Mouse (Mus musculus) intestine, embryonic 14.5 days (tissue): Measurements from ENCODE around the gene Aspscr1. TPM values are rescaled to one million over a fixed set of nuclear protein-coding genes. Genes with fewer than 3 reads are reported as not detected.

Experiments
- ATAC-seq: fragments of 200-750 bp; cut with Nextera tagmentation; replicated peaks from 2 replicates; pipeline ENCODE4 v1.8.0; 2017; ENCODE audit warnings: low read depth, moderate number of reproducible peaks, moderate TSS enrichment, moderate library complexity; ENCODE audit not compliant: low FRiP score, low TSS enrichment
- DNase-seq: peaks from one replicate; pipeline ENCODE4 v3.0.0-alpha.2; 2018; ENCODE audit warnings: low spot score
- H3K27ac ChIP-seq: fragments of 300-500 bp; sonication (generic); 2 replicates; pipeline ENCODE4 v1.5.1; 2014; ENCODE audit warnings: low read depth, mild to moderate bottlenecking, control low read depth
- H3K27me3 ChIP-seq: fragments of 300-500 bp; sonication (generic); replicated peaks from 2 replicates; pipeline ENCODE4 v1.6.1; 2014; ENCODE audit warnings: low read length, control low read depth; ENCODE audit not compliant: control insufficient read depth, insufficient read depth
- H3K36me3 ChIP-seq: fragments of 300-500 bp; sonication (generic); 2 replicates; pipeline ENCODE4 v1.6.1; 2014; ENCODE audit warnings: low read length, control low read depth; ENCODE audit not compliant: control insufficient read depth, insufficient read depth
- H3K4me1 ChIP-seq: fragments of 300-500 bp; sonication (generic); replicated peaks from 2 replicates; pipeline ENCODE4 v1.6.1; 2014; ENCODE audit warnings: low read length, control low read depth, mixed read lengths; ENCODE audit not compliant: control insufficient read depth, insufficient read depth
- H3K4me2 ChIP-seq: fragments of 300-500 bp; sonication (generic); 2 replicates; pipeline ENCODE4 v1.6.1; 2014; ENCODE audit warnings: low read length
- H3K4me3 ChIP-seq: fragments of 300-500 bp; sonication (generic); 2 replicates; pipeline ENCODE4 v1.5.1; 2014; ENCODE audit warnings: low read depth, low read length, control low read depth, mixed read lengths
- H3K9ac ChIP-seq: fragments of 300-500 bp; sonication (generic); 2 replicates; pipeline ENCODE4 v1.6.1; 2014; ENCODE audit warnings: mild to moderate bottlenecking, low read length
- H3K9me3 ChIP-seq: fragments of 300-500 bp; sonication (generic); 2 replicates; pipeline ENCODE4 v1.6.1; 2016; ENCODE audit warnings: low read length, control low read depth; ENCODE audit not compliant: control insufficient read depth
- WGBS: fragments of 180-500 bp; shearing (Covaris S2); extraction: QIAGEN DNeasy Blood & Tissue Kit; methylation state at CpG from one replicate; pipeline ENCODE4 v1.1.7; 2014; 5-methylcytosine and 5-hydroxymethylcytosine counted together
- polyA plus RNA-seq: library from polyadenylated mRNA; unstranded; fragments of >200 nt; fragmentation: Nextera tagmentation; extraction: Ambion mirVana; gene quantifications from 2 replicates; pipeline ENCODE4 v1.2.1, GENCODE M21; 2014

Aspscr1 gene
- polyA plus RNA-seq, 1 experiment from 2014 or later, result 93.2 TPM

GRCm38 (mm10) chr11:120703696-120704454, 31.1 kb downstream of the Aspscr1 start:
- no peak overlapping the region for H3K9ac ChIP-seq
- no peak overlapping the region for H3K4me3 ChIP-seq
- peaks cover 31% of the 10 kb centered on the region for H3K4me1 ChIP-seq
- H3K4me2 ChIP-seq, result no peak overlapping the region
- 33% methylated on average over 15 of the region's 15 CpGs for WGBS
- no peak for DNase-seq
- no peak for ATAC-seq
- no peak overlapping the region for H3K27ac ChIP-seq
- H3K9me3 ChIP-seq, result no peaks in the 10 kb centered on the region
- no peaks in the 10 kb centered on the region for H3K27me3 ChIP-seq
- H3K36me3 ChIP-seq, result peaks cover 19% of the 10 kb centered on the region

- ATAC-seq, result no peak
Observed at GRCm38 (mm10) chr11:120704486-120705325, 31.9 kb downstream of the Aspscr1 start.

GRCm38 (mm10) chr11:120706120-120706519, 33.3 kb downstream of the Aspscr1 start:
- no peak overlapping the region for H3K4me3 ChIP-seq
- no peak overlapping the region for H3K27ac ChIP-seq
- peaks cover 30% of the 10 kb centered on the region for H3K36me3 ChIP-seq
- H3K9me3 ChIP-seq, result no peaks in the 10 kb centered on the region
- H3K4me2 ChIP-seq, result no peak overlapping the region
- H3K4me1 ChIP-seq, result peaks cover 31% of the 10 kb centered on the region
- H3K9ac ChIP-seq, result no peak overlapping the region
- no peaks in the 10 kb centered on the region for H3K27me3 ChIP-seq
- DNase-seq (no peak), ATAC-seq (no peak)
- 68% methylated on average over 5 of the region's 5 CpGs for WGBS

More at GRCm38 (mm10) chr11:120704486-120705325, 31.9 kb downstream of the Aspscr1 start:
- Histone ChIP-seq H3K9me3 (no peaks in the 10 kb centered on the region), H3K27me3 (no peaks in the 10 kb centered on the region), H3K27ac (no peak overlapping the region), H3K9ac (no peak overlapping the region), H3K4me1 (peaks cover 31% of the 10 kb centered on the region), H3K4me3 (no peak overlapping the region), H3K36me3 (peaks cover 20% of the 10 kb centered on the region), H3K4me2 (no peak overlapping the region)
- 37% methylated on average over 8 of the region's 8 CpGs for WGBS
- DNase-seq, result no peak

- Histone ChIP-seq H3K4me1 (peaks cover 33% of the 10 kb centered on the region), H3K9me3 (no peaks in the 10 kb centered on the region), H3K27me3 (no peaks in the 10 kb centered on the region), H3K4me2 (no peak overlapping the region), H3K4me3 (no peak overlapping the region), H3K27ac (no peak overlapping the region), H3K9ac (no peak overlapping the region), H3K36me3 (peaks cover 23% of the 10 kb centered on the region)
- ATAC-seq, result no peak
- 16% methylated on average over 11 of the region's 12 CpGs for WGBS
- DNase-seq, result no peak
Observed at GRCm38 (mm10) chr11:120707225-120707624, 34.5 kb downstream of the Aspscr1 start.

GRCm38 (mm10) chr11:120707969-120708368, 35.2 kb downstream of the Aspscr1 start:
- Histone ChIP-seq H3K9ac (no peak overlapping the region), H3K4me3 (no peak overlapping the region), H3K36me3 (peaks cover 18% of the 10 kb centered on the region), H3K27ac (no peak overlapping the region), H3K4me1 (peaks cover 36% of the 10 kb centered on the region), H3K27me3 (no peaks in the 10 kb centered on the region), H3K4me2 (no peak overlapping the region), H3K9me3 (no peaks in the 10 kb centered on the region)
- WGBS, result 23% methylated on average over 5 of the region's 5 CpGs
- DNase-seq (no peak), ATAC-seq (no peak)

- ATAC-seq, result no peak
- no peaks in the 10 kb centered on the region for H3K9me3 ChIP-seq
- no peaks in the 10 kb centered on the region for H3K27me3 ChIP-seq
- DNase-seq, result no peak
- H3K4me3 ChIP-seq, result no peak overlapping the region
- H3K36me3 ChIP-seq, result peaks cover 14% of the 10 kb centered on the region
- H3K27ac ChIP-seq, result no peak overlapping the region
- peaks cover 29% of the 10 kb centered on the region for H3K4me1 ChIP-seq
- H3K4me2 ChIP-seq, result no peak overlapping the region
- H3K9ac ChIP-seq, result no peak overlapping the region
- WGBS, result 56% methylated on average over 2 of the region's 2 CpGs
Observed at GRCm38 (mm10) chr11:120709551-120709950, 36.8 kb downstream of the Aspscr1 start.

- WGBS, result 59% methylated on average over 5 of the region's 5 CpGs
Observed at GRCm38 (mm10) chr11:120710672-120711071, 37.9 kb downstream of the Aspscr1 start.

DNA sequence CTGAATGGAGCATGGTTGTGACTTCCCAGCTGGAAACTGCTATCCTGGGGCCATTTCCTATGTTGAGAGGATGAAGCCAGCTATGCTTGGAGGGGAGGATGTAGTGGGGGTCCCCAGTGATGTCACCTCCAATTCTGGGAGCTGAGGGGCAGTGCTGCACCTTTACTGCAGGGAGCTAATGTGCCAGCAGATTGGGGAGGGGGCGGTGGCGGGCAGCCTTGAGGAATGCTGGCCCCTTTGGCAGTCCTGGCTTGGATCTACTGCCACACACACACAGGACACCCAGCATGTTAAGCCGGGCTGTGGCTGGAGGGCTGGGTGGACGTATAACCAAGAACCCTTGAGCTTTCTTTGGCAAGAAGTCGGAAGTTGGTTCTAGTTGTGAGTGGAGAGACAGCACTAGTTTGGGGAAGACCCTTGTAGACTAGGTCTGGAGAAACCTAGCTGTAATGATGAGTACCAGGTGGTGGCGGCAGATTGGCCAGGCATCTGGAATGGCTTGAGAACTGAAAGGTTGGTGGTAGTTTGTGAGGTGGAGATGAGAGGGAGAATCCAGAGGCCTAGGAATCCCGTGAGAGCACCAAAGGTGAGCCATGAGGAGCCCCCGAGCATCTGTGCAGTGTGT, 39.3 kb downstream of the Aspscr1 start:
- Histone ChIP-seq H3K27ac (no peak overlapping the region), H3K36me3 (peaks cover 31% of the 10 kb centered on the region), H3K27me3 (no peaks in the 10 kb centered on the region), H3K4me3 (no peak overlapping the region), H3K4me2 (peak overlapping the region; percentile 68), H3K9ac (no peak overlapping the region), H3K4me1 (peaks cover 21% of the 10 kb centered on the region), H3K9me3 (no peaks in the 10 kb centered on the region)
- WGBS, result 49% methylated on average over 8 of the region's 8 CpGs
- DNase-seq (no peak), ATAC-seq (no peak)

More at GRCm38 (mm10) chr11:120710672-120711071, 37.9 kb downstream of the Aspscr1 start:
- no peak overlapping the region for H3K4me3 ChIP-seq
- H3K9ac ChIP-seq, result no peak overlapping the region
- H3K27me3 ChIP-seq, result no peaks in the 10 kb centered on the region
- no peak for DNase-seq
- H3K4me1 ChIP-seq, result peaks cover 27% of the 10 kb centered on the region
- H3K9me3 ChIP-seq, result no peaks in the 10 kb centered on the region
- ATAC-seq, result no peak
- H3K27ac ChIP-seq, result no peak overlapping the region
- H3K4me2 ChIP-seq, result no peak overlapping the region
- peaks cover 19% of the 10 kb centered on the region for H3K36me3 ChIP-seq
